Mouse (Mus musculus): Measurements from ENCODE around the gene Dapk1. TPM values are rescaled to one million over a fixed set of nuclear protein-coding genes. Genes with fewer than 3 reads are reported as not detected.

The Dapk1 gene
- total and polyA plus RNA-seq, 3 experiments, result 15.5 to 25.8 (median 18.9) TPM

- DNase-seq, result no peak
Observed at GRCm38 (mm10) chr13:60695186-60695980, 93.6 kb downstream of the Dapk1 start.

- no peak for DNase-seq
Observed at GRCm38 (mm10) chr13:60696323-60696722, 94.6 kb downstream of the Dapk1 start.

- DNase-seq, result no peak
Observed at GRCm38 (mm10) chr13:60696741-60697140, 95.0 kb downstream of the Dapk1 start.

GRCm38 (mm10) chr13:60698021-60698420, 96.3 kb downstream of the Dapk1 start:
- DNase-seq, result no peak

GRCm38 (mm10) chr13:60701671-60702171, 100.0 kb downstream of the Dapk1 start:
- DNase-seq, result peak; percentile 51

GRCm38 (mm10) chr13:60707541-60708468, 106.1 kb downstream of the Dapk1 start:
- peak; percentile 44 for DNase-seq

- DNase-seq, result no peak
Observed at GRCm38 (mm10) chr13:60709136-60709535, 107.4 kb downstream of the Dapk1 start.

GRCm38 (mm10) chr13:60710963-60711362, 109.2 kb downstream of the Dapk1 start:
- DNase-seq, result no peak

- DNase-seq, result no peak
Observed at GRCm38 (mm10) chr13:60713537-60713936, 111.8 kb downstream of the Dapk1 start.

- no peak for DNase-seq
Observed at GRCm38 (mm10) chr13:60716107-60716506, 114.4 kb downstream of the Dapk1 start.

- no peak for DNase-seq
Observed at GRCm38 (mm10) chr13:60717421-60717820, 115.7 kb downstream of the Dapk1 start.

- no peak for DNase-seq
Observed at GRCm38 (mm10) chr13:60719581-60719980, 117.8 kb downstream of the Dapk1 start.

- DNase-seq, result no peak
Observed at GRCm38 (mm10) chr13:60722763-60723162, 121.0 kb downstream of the Dapk1 start.

GRCm38 (mm10) chr13:60728276-60729054, 126.7 kb downstream of the Dapk1 start:
- DNase-seq, result peak; percentile 21

- peak; percentile 48 for DNase-seq
Observed at GRCm38 (mm10) chr13:60729055-60729402, 127.3 kb downstream of the Dapk1 start.

- no peak for DNase-seq
Observed at GRCm38 (mm10) chr13:60730587-60730986, 128.8 kb downstream of the Dapk1 start.

GRCm38 (mm10) chr13:60731001-60731400, 129.3 kb downstream of the Dapk1 start:
- DNase-seq, result no peak

GRCm38 (mm10) chr13:60735306-60735705, 133.6 kb downstream of the Dapk1 start:
- no peak for DNase-seq

- DNase-seq, result peak; percentile 21
Observed at GRCm38 (mm10) chr13:60736421-60737105, 134.8 kb downstream of the Dapk1 start.

- peak; percentile 79 for DNase-seq
Observed at GRCm38 (mm10) chr13:60737632-60738324, 136.0 kb downstream of the Dapk1 start.

- peak; percentile 75 for DNase-seq
Observed at GRCm38 (mm10) chr13:60738429-60738828, 136.7 kb downstream of the Dapk1 start.
